Comparison of ENCODE assay signal across 8 mouse cellular contexts in the genomic region with DNA sequence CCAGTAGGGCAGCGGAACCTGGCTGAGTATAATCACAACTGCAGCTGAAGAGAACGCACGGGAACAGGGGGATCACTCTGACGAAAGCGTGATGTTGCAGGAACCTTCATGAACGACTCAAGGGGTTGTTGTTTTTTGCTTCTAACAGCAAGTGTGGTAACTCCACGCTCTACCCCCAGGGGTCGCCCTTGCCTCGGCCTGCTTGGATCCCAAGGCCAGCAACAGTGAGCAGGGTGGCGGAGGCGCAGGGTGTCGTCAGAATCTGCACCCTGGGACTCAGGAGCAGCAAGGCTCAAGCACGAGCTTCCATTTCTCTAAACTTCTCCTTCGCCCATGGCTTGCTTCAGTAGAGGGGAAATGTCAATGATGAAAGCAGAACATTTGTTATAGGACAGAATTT. TPM values are rescaled to one million over a fixed set of nuclear protein-coding genes. Genes with fewer than 3 reads are reported as not detected.
DNase-seq lines count a peak whose midpoint lies in the region; ATAC-seq and TF ChIP-seq lines count a peak whose summit lies in the region.

No protein-coding gene starts in this region.

- H3K36me3 ChIP-seq in heart, adult 2 months (ENCODE audit: control insufficient read depth, insufficient read depth, low read length): no peaks in the 10 kb centered on the region; the same call in none of the 2 replicates
- peaks cover 13% of the 10 kb centered on the region; the same call in 1 of the 2 replicates for H3K36me3 ChIP-seq in lung, embryonic 16.5 days (ENCODE audit: control insufficient read depth, insufficient read depth, low read length)

- H3K4me2 ChIP-seq in lung, embryonic 16.5 days (ENCODE audit: low read depth, low read length): no peak overlapping the region

- ATAC-seq in lung, embryonic 16.5 days (ENCODE audit: low read depth): 0 out of 2 replicates have a peak, but pooled peaks have one; percentile 33

- TF ChIP-seq POLR2A in heart, adult 2 months (IDR thresholded peaks at IDR 0.05; ENCODE audit: insufficient read depth, low read depth, low read length): no peak

- H3K4me3 ChIP-seq in heart, adult 2 months: no peak overlapping the region
- no peak overlapping the region for H3K4me3 ChIP-seq in lung, embryonic 16.5 days (ENCODE audit: low read length)

- peak; percentile 80 for DNase-seq in CD4-positive helper T cell, adult 2 months (ENCODE audit: low read depth, low spot score)
- peak; percentile 87 to 90 for DNase-seq in adrenal gland, adult 18-20 months (ENCODE audit: low spot score in 2 of 2)
- peak; percentile 87 for DNase-seq in embryo, embryonic 10 days (ENCODE audit: low spot score)
- DNase-seq in heart, adult 2 months: peak; percentile 84 to 92
- DNase-seq in kidney, postnatal 36 days: peak; percentile 79 to 93
- DNase-seq in ovary, postnatal 36 days (ENCODE audit: low spot score): peak; percentile 84
- DNase-seq in thymus, postnatal 36 days: peak; percentile 81 to 86

- TF ChIP-seq EP300 in heart, adult 2 months (IDR thresholded peaks at IDR 0.05; ENCODE audit: insufficient read depth, low read depth, low read length): peak; percentile 98

- no peaks in the 10 kb centered on the region for H3K27me3 ChIP-seq in heart, adult 2 months (ENCODE audit: control insufficient read depth, insufficient read depth, low read length)
- H3K27me3 ChIP-seq in lung, embryonic 16.5 days (ENCODE audit: control insufficient read depth, insufficient read depth, low read depth, low read length): no peaks in the 10 kb centered on the region

- no peak overlapping the region for H3K9ac ChIP-seq in heart, adult 2 months (ENCODE audit: low read depth, low read length)
- no peak overlapping the region for H3K9ac ChIP-seq in lung, embryonic 16.5 days (ENCODE audit: low read length)

- peak overlapping the region; percentile 0; the same call in 1 of the 2 replicates for H3K27ac ChIP-seq in heart, adult 2 months
- no peak overlapping the region for H3K27ac ChIP-seq in lung, embryonic 16.5 days (ENCODE audit: low read length)

- no peak; the same call in 1 of the 2 replicates for TF ChIP-seq CTCF in heart, adult 2 months (IDR thresholded peaks at IDR 0.05)

- WGBS in heart, adult 2 months: 26% methylated on average over 14 of the region's 14 CpGs
- WGBS in lung, embryonic 16.5 days: 39% methylated on average over 14 of the region's 14 CpGs

- intact Hi-C loops in heart, adult 2 months (cut with DNase I): loop anchor here (1.0 to 10.0 kb wide), 5 partner anchors 54 to 270 kb away; a partner anchor contains a TSS

- peaks cover 5% of the 10 kb centered on the region; the same call in 1 of the 2 replicates for H3K79me2 ChIP-seq in heart, adult 2 months (replicated peaks; ENCODE audit: control insufficient read depth, insufficient read depth, low read length)

- H3K4me1 ChIP-seq in heart, adult 2 months (ENCODE audit: control insufficient read depth, insufficient read depth, low read length): peaks cover 27% of the 10 kb centered on the region
- H3K4me1 ChIP-seq in lung, embryonic 16.5 days (replicated peaks; ENCODE audit: control insufficient read depth, insufficient read depth, low read length): peaks cover 17% of the 10 kb centered on the region

- no peaks in the 10 kb centered on the region for H3K9me3 ChIP-seq in lung, embryonic 16.5 days (ENCODE audit: control insufficient read depth, low read length)

RNA-seq across cellular contexts. Expression of a gene that starts 22.1 kb away (rescaled TPM):
- 10 to 100 TPM in 1 of 2 experiments, 1 to 10 TPM in 1; 4.5 to 10.0 TPM for total RNA-seq in adrenal gland, adult 18-20 months (2021)
- total RNA-seq in heart, adult 2 months (2021): 1 to 10 TPM; 3.4 to 4.5 TPM
- polyA plus RNA-seq in heart, adult 2 months (2012; rRNA removed): 5.7 and 14.1 TPM in 2 replicates
- polyA plus RNA-seq in lung, embryonic 16.5 days (2015; fragmentation: Nextera tagmentation; extraction: Ambion mirVana): 7.4 and 9.5 TPM in 2 replicates

RNA-seq across cellular contexts. Expression of a gene that starts 54.1 kb away (rescaled TPM):
- total RNA-seq in adrenal gland, adult 18-20 months (2021): 10 to 100 TPM; 43.9 to 56.3 TPM
- 10 to 100 TPM; 24.6 to 30.1 TPM for total RNA-seq in heart, adult 2 months (2021)
- polyA plus RNA-seq in heart, adult 2 months (2012; rRNA removed): 24.1 and 27.9 TPM in 2 replicates
- 131 and 138 TPM in 2 replicates for polyA plus RNA-seq in lung, embryonic 16.5 days (2015; fragmentation: Nextera tagmentation; extraction: Ambion mirVana)

RNA-seq across cellular contexts. Expression of a gene that starts 54.2 kb away (rescaled TPM):
- total RNA-seq in adrenal gland, adult 18-20 months (2021): 10 to 100 TPM in 1 of 2 experiments, 1 to 10 TPM in 1; 6.8 to 12.3 TPM
- 1 to 10 TPM; 3.6 to 5.8 TPM for total RNA-seq in heart, adult 2 months (2021)
- polyA plus RNA-seq in heart, adult 2 months (2012; rRNA removed): 7.3 and 12.0 TPM in 2 replicates
- 49.9 and 51.1 TPM in 2 replicates for polyA plus RNA-seq in lung, embryonic 16.5 days (2015; fragmentation: Nextera tagmentation; extraction: Ambion mirVana)
